Comparison of ENCODE assay signal across 7 mouse cellular contexts in genomic region chr16:43303245-43304197, GRCm38 (mm10).
A peak's percentile ranks its signal among the peaks of the same experiment; 100 is the strongest.
DNase-seq lines count a peak whose midpoint lies in the region; ATAC-seq lines count a peak whose summit lies in the region.

No protein-coding gene starts in this region.

- peak; percentile 65 for DNase-seq in right cerebral cortex, adult 18-20 months
- DNase-seq in right cerebral cortex, postnatal 14 days: no peak
- DNase-seq in cerebellum, adult 11 months: peak; percentile 53
- peak; percentile 48 for DNase-seq in gastrocnemius, postnatal 14 days
- peak; percentile 56 for DNase-seq in kidney, adult 18-20 months
- DNase-seq in urinary bladder, postnatal 4 days (ENCODE audit: low spot score in 2 of 2): no peak

- peak; percentile 74 for ATAC-seq in megakaryocyte progenitor cell, adult 5-6 weeks (replicated peaks; ENCODE audit: poor library complexity)

- intact Hi-C loops in gastrocnemius, postnatal 14 days (cut with DNase I; ENCODE audit: low total_unique reads): no loop called here

Comparison
In these comparisons a context has a peak if more than half of its experiments do, and no peak if none do; other contexts are left out.
1. DNase-seq: peak in right cerebral cortex, adult 18-20 months (single experiment), cerebellum, adult 11 months (single experiment), gastrocnemius, postnatal 14 days (single experiment) and kidney, adult 18-20 months (single experiment); none in right cerebral cortex, postnatal 14 days (single experiment) and urinary bladder, postnatal 4 days (0 of 2).